Mouse (Mus musculus) kidney, adult 2 months (tissue): ENCODE measurements around the gene Moap1.

Source experiments
- CTCF ChIP-seq: fragments of 200-500 bp; conservative IDR thresholded peaks from 2 replicates; pipeline ENCODE4 v1.5.1; 2011; ENCODE audit warnings: low read depth, mild to moderate bottlenecking, control low read depth, low read length, moderate library complexity, mixed read lengths; ENCODE audit not compliant: insufficient read depth, insufficient read length
- POLR2A ChIP-seq: fragments of 200-500 bp; IDR thresholded peaks from one replicate; pipeline ENCODE4 v1.6.1; 2011; ENCODE audit warnings: low read depth, low read length, control low read depth

- no peak for TF ChIP-seq CTCF
- TF ChIP-seq POLR2A: no peak
Measured at GRCm38 (mm10) chr12:102699156-102699555, 44.3 kb downstream of the Moap1 start.
